In the genomic region with DNA sequence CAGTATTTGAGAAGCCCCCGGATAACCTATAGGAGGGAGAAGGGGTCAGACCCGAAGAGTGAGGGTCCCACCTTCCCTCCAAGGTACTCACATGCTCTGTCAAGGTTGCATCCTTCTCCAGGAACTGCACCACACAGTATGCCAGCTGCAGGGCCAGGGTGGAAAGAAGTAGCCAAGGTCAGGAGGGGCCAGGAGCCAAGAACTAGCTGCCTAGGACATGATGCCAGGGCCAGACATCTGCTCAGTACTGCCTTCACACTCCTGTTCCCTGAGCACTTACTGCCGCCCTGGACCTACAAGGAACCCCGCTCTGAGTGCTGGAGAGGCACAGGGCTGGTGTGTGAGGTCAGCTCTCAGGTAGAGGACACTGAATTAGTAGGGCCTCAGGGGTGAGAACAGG, we compare ENCODE assay signal across 21 mouse cellular contexts. TPM values are rescaled to one million over a fixed set of nuclear protein-coding genes. Genes with fewer than 3 reads are reported as not detected.
DNase-seq lines count a peak whose midpoint lies in the region; ATAC-seq lines count a peak whose summit lies in the region.
"Had no signal": no experiment of that assay in that cellular context is flagged by ENCODE, and none has a peak within 500 bp of the region (broad histone marks: within the 10 kb centered on the region; RNA-seq: fewer than 3 reads in every experiment).

No protein-coding gene starts in this region.

- H3K4me1 ChIP-seq in forebrain, embryonic 11.5 days (replicated peaks; ENCODE audit: control insufficient read depth, insufficient read depth, low read length) = peaks cover 7% of the 10 kb centered on the region; the same call in 1 of the 2 replicates

- intact Hi-C loops in heart, postnatal 14 days (cut with DNase I) = no loop called here

- ATAC-seq in forebrain, embryonic 11.5 days (replicated peaks; ENCODE audit: low FRiP score) = no peak
- ATAC-seq: hindbrain, embryonic 16.5 days had no signal

- no peak overlapping the region for H3K9ac ChIP-seq in forebrain, embryonic 11.5 days (ENCODE audit: low read length)
- H3K9ac ChIP-seq: limb, embryonic 12.5 days; liver, embryonic 13.5 days; lung, embryonic 15.5 days; midbrain, embryonic 12.5 days had no signal

- 91% methylated on average over 4 of the region's 4 CpGs for WGBS in forebrain, embryonic 11.5 days

- no peaks in the 10 kb centered on the region for H3K27me3 ChIP-seq in forebrain, embryonic 11.5 days (ENCODE audit: control insufficient read depth, insufficient read depth, low read length)
- H3K27me3 ChIP-seq: limb, embryonic 12.5 days; liver, embryonic 13.5 days; lung, embryonic 15.5 days; midbrain, embryonic 12.5 days had no signal

- H3K4me3 ChIP-seq in forebrain, embryonic 11.5 days (ENCODE audit: low read depth, low read length) = no peak overlapping the region
- H3K4me3 ChIP-seq: layer of hippocampus, adult 2 months; left cerebral cortex, adult 2 months; limb, embryonic 12.5 days; liver, embryonic 13.5 days; lung, embryonic 15.5 days; midbrain, embryonic 12.5 days had no signal

- H3K9me3 ChIP-seq in forebrain, embryonic 11.5 days (ENCODE audit: control insufficient read depth, low read length) = no peaks in the 10 kb centered on the region
- H3K9me3 ChIP-seq: limb, embryonic 12.5 days; liver, embryonic 13.5 days; lung, embryonic 15.5 days; midbrain, embryonic 12.5 days had no signal

- H3K36me3 ChIP-seq in forebrain, embryonic 11.5 days (ENCODE audit: control insufficient read depth, insufficient read depth, low read length) = no peaks in the 10 kb centered on the region; the same call in 1 of the 2 replicates

- H3K4me2 ChIP-seq in forebrain, embryonic 11.5 days (ENCODE audit: low read depth, low read length, severe bottlenecking) = no peak overlapping the region
- H3K4me2 ChIP-seq: limb, embryonic 12.5 days; liver, embryonic 13.5 days; lung, embryonic 15.5 days; midbrain, embryonic 12.5 days had no signal

- peak; percentile 92 for DNase-seq in heart, adult 11 months
- no peak for DNase-seq in heart, postnatal 14 days
- peak; percentile 90 to 94 for DNase-seq in adrenal gland, adult (ENCODE audit: inconsistent age in 2 of 2, low spot score in 1 of 2)
- peak; percentile 82 for DNase-seq in adrenal gland, postnatal 10 days
- DNase-seq in cerebellum, postnatal 10 days = peak; percentile 69 to 78
- DNase-seq in layer of hippocampus, adult 8-10 months (ENCODE audit: low spot score in 2 of 2) = no peak
- DNase-seq in forebrain, embryonic 11.5 days (ENCODE audit: low spot score) = no peak
- DNase-seq in urinary bladder, adult 2 months (ENCODE audit: low spot score) = no peak
- DNase-seq: kidney, adult 11 months; liver, embryonic 13.5 days had no signal

- H3K27ac ChIP-seq in forebrain, embryonic 11.5 days (ENCODE audit: low read depth, low read length) = no peak overlapping the region
- H3K27ac ChIP-seq: kidney, postnatal 0 days; layer of hippocampus, adult 2 months; left cerebral cortex, adult 2 months; limb, embryonic 12.5 days; liver, embryonic 13.5 days; lung, embryonic 15.5 days; midbrain, embryonic 12.5 days had no signal

RNA-seq across cellular contexts. Expression of a gene that starts 4.2 kb away (rescaled TPM):
- total RNA-seq in heart, postnatal 14 days (2021) = not detected
- total RNA-seq in adrenal gland, postnatal 10 days (2021) = 10 to 100 TPM; 16.9 to 18.2 TPM
- not detected for total RNA-seq in layer of hippocampus, adult 8-10 months (2022)
- 0.65 TPM in 1 of 2 replicates, not detected in the other for polyA plus RNA-seq in forebrain, embryonic 11.5 days (2014; fragmentation: Nextera tagmentation; extraction: Ambion mirVana)
- 0.31 and 0.83 TPM in 2 replicates for polyA plus RNA-seq in urinary bladder, adult 2 months (2012; rRNA removed)
- total RNA-seq: heart, postnatal 25 days; layer of hippocampus, adult 2 months; left cerebral cortex, adult 2 months had no signal
- polyA plus RNA-seq: frontal cortex, adult 2 months; hindbrain, embryonic 16.5 days; lung, embryonic 15.5 days; neural tube, embryonic 14.5 days had no signal

RNA-seq across cellular contexts. Expression of a gene that starts 5.3 kb away (rescaled TPM):
- total RNA-seq in heart, postnatal 14 days (2021) = 10 to 100 TPM; 31.4 to 35.1 TPM
- total RNA-seq in adrenal gland, postnatal 10 days (2021) = 10 to 100 TPM; 52.9 to 56.9 TPM
- 100 to 1,000 TPM; 126 to 136 (median 128) TPM for total RNA-seq in layer of hippocampus, adult 8-10 months (2022)
- polyA plus RNA-seq in forebrain, embryonic 11.5 days (2014; fragmentation: Nextera tagmentation; extraction: Ambion mirVana) = 41.4 and 45.6 TPM in 2 replicates
- polyA plus RNA-seq in urinary bladder, adult 2 months (2012; rRNA removed) = 31.0 and 38.3 TPM in 2 replicates

RNA-seq across cellular contexts. Expression of a gene that starts 11.1 kb away (rescaled TPM):
- total RNA-seq in heart, postnatal 14 days (2021) = 10 to 100 TPM; 20.4 to 22.7 TPM
- 10 to 100 TPM; 25.0 to 30.2 TPM for total RNA-seq in adrenal gland, postnatal 10 days (2021)
- total RNA-seq in layer of hippocampus, adult 8-10 months (2022) = 10 to 100 TPM; 34.1 to 41.8 (median 37.1) TPM
- 12.3 and 14.6 TPM in 2 replicates for polyA plus RNA-seq in forebrain, embryonic 11.5 days (2014; fragmentation: Nextera tagmentation; extraction: Ambion mirVana)
- 11.4 and 15.7 TPM in 2 replicates for polyA plus RNA-seq in urinary bladder, adult 2 months (2012; rRNA removed)

RNA-seq across cellular contexts. Expression of a gene that starts 46.1 kb away (rescaled TPM):
- 100 to 1,000 TPM; 163 to 172 TPM for total RNA-seq in heart, postnatal 14 days (2021)
- total RNA-seq in adrenal gland, postnatal 10 days (2021) = 100 to 1,000 TPM; 104 to 106 TPM
- total RNA-seq in layer of hippocampus, adult 8-10 months (2022) = 10 to 100 TPM; 59.1 to 76.4 (median 70.3) TPM
- 72.6 and 74.2 TPM in 2 replicates for polyA plus RNA-seq in forebrain, embryonic 11.5 days (2014; fragmentation: Nextera tagmentation; extraction: Ambion mirVana)
- polyA plus RNA-seq in urinary bladder, adult 2 months (2012; rRNA removed) = 73.6 and 86.5 TPM in 2 replicates

RNA-seq across cellular contexts. Expression of a gene that starts 46.2 kb away (rescaled TPM):
- total RNA-seq in heart, postnatal 14 days (2021) = not detected
- total RNA-seq in adrenal gland, postnatal 10 days (2021) = under 1 TPM; 0.72 to 0.79 TPM
- not detected for total RNA-seq in layer of hippocampus, adult 8-10 months (2022)
- not detected in 2 replicates for polyA plus RNA-seq in forebrain, embryonic 11.5 days (2014; fragmentation: Nextera tagmentation; extraction: Ambion mirVana)
- polyA plus RNA-seq in urinary bladder, adult 2 months (2012; rRNA removed) = 0.52 and 0.60 TPM in 2 replicates
- total RNA-seq: heart, postnatal 25 days; layer of hippocampus, adult 2 months; left cerebral cortex, adult 2 months had no signal
- polyA plus RNA-seq: embryonic facial prominence, embryonic 14.5 days; kidney, postnatal 0 days; limb, embryonic 12.5 days; liver, embryonic 13.5 days; lung, embryonic 15.5 days; midbrain, embryonic 12.5 days had no signal

Comparison
In these comparisons a context has a peak if more than half of its experiments do, and no peak if none do; other contexts are left out.
1. DNase-seq: peak in heart, adult 11 months (single experiment), adrenal gland, adult (2 of 2), adrenal gland, postnatal 10 days (single experiment) and cerebellum, postnatal 10 days (2 of 2); none in heart, postnatal 14 days (0 of 2), layer of hippocampus, adult 8-10 months (0 of 2), forebrain, embryonic 11.5 days (single experiment) and urinary bladder, adult 2 months (single experiment).
2. RNA of a gene that starts 4.2 kb away (total RNA-seq): 16.9 to 18.2 TPM in adrenal gland, postnatal 10 days; not detected in heart, postnatal 14 days and not detected in layer of hippocampus, adult 8-10 months; every median in the first group is over 10 times any median in the second.